Mouse (Mus musculus): ENCODE measurements around the gene Cox4i2. TPM values are rescaled to one million over a fixed set of nuclear protein-coding genes. Genes with fewer than 3 reads are reported as not detected.
A peak's percentile ranks its signal among the peaks of the same experiment; 100 is the strongest.

Cox4i2 gene
- total and polyA plus RNA-seq, 2 experiments from 2014 or later, result 17.0 to 29.9 TPM

DNA sequence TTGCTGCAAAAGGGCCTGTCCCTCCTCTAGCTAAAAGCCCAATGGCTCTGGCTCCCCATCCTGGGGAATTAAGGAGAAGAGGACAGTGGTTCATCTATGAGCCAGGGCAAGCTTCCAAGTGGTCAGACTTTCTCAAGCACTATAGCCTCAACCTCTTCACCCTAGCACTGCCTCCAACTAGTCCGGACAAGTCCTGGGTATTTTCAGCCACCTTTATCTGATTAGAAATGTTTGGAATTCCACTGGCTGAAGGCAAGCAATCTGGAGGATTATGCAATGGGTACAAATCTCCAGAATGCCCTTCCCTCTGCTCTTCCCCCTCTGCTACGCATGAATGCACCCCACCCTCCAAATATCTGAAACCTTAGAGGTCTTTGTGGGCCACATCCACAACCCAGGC lies 38.5 kb downstream of the Cox4i2 start:
- peak; percentile 41 for DNase-seq (ENCODE audit: low spot score)
- TF ChIP-seq EP300 (IDR thresholded peaks at IDR 0.05; ENCODE audit: low read depth), result 0 out of 2 replicates have a peak, but pooled peaks have one; percentile 25
- no peak for TF ChIP-seq CTCF (IDR thresholded peaks at IDR 0.05; ENCODE audit: low read depth)

DNA sequence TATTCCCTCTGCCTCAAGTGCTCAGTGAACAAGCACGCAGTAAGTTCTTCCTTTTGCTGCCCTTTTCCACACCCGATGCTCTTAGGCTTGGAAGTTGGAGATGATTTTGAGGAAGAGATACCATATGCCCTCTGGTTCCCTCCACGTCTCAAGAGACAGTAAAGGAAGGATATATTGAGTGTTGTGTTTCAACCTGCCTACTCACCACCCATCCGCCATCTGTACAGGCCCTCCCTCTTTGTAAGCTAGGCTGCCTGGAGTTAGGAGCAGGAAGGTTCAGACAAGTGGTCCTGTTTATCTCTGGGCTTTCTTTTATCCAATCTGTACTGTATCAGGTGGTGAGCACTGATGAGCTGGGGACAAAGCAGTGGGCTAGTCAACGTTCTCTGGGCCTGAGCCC lies 39.4 kb downstream of the Cox4i2 start:
- H3K36me3 ChIP-seq (replicated peaks; ENCODE audit: control insufficient read depth, insufficient read depth, low read length), result peaks cover 3% of the 10 kb centered on the region; the same call in 1 of the 2 replicates
- H3K4me2 ChIP-seq (ENCODE audit: low read depth, low read length), result no peak overlapping the region
- peaks cover 60% of the 10 kb centered on the region for H3K4me1 ChIP-seq (ENCODE audit: control insufficient read depth, insufficient read depth)
- TF ChIP-seq EP300 (IDR thresholded peaks at IDR 0.05; ENCODE audit: low read depth), result no peak
- TF ChIP-seq CTCF (IDR thresholded peaks at IDR 0.05; ENCODE audit: low read depth), result no peak
- no peak for DNase-seq (ENCODE audit: low spot score)
- H3K4me3 ChIP-seq (ENCODE audit: low read depth, low read length), result no peak overlapping the region
- WGBS, result 74% methylated on average over 5 of the region's 5 CpGs
- no peak overlapping the region for H3K9ac ChIP-seq (replicated peaks; ENCODE audit: low read depth, low read length)
- no peaks in the 10 kb centered on the region for H3K27me3 ChIP-seq (ENCODE audit: control insufficient read depth, insufficient read depth, low read length)
- no peaks in the 10 kb centered on the region for H3K9me3 ChIP-seq (replicated peaks; ENCODE audit: control insufficient read depth, low read length)
- peak overlapping the region; percentile 69; the same call in 1 of the 2 replicates for H3K27ac ChIP-seq (ENCODE audit: low read depth)
- no peak for ATAC-seq (ENCODE audit: insufficient read depth, low read depth)

More for the DNA sequence above, 38.5 kb downstream of the Cox4i2 start:
- WGBS, result 23% methylated on average over 2 of the region's 2 CpGs
- ATAC-seq (ENCODE audit: insufficient read depth, low read depth), result peak; percentile 14; the same call in 1 of the 2 replicates
- H3K4me2 ChIP-seq (ENCODE audit: low read depth, low read length), result no peak overlapping the region
- no peak overlapping the region for H3K9ac ChIP-seq (replicated peaks; ENCODE audit: low read depth, low read length)
- no peaks in the 10 kb centered on the region for H3K9me3 ChIP-seq (replicated peaks; ENCODE audit: control insufficient read depth, low read length)
- peak overlapping the region; percentile 55 for H3K27ac ChIP-seq (ENCODE audit: low read depth)
- peaks cover 62% of the 10 kb centered on the region for H3K4me1 ChIP-seq (ENCODE audit: control insufficient read depth, insufficient read depth)
- no peaks in the 10 kb centered on the region for H3K27me3 ChIP-seq (ENCODE audit: control insufficient read depth, insufficient read depth, low read length)
- no peak overlapping the region for H3K4me3 ChIP-seq (ENCODE audit: low read depth, low read length)
- peaks cover 3% of the 10 kb centered on the region; the same call in 1 of the 2 replicates for H3K36me3 ChIP-seq (replicated peaks; ENCODE audit: control insufficient read depth, insufficient read depth, low read length)

DNA sequence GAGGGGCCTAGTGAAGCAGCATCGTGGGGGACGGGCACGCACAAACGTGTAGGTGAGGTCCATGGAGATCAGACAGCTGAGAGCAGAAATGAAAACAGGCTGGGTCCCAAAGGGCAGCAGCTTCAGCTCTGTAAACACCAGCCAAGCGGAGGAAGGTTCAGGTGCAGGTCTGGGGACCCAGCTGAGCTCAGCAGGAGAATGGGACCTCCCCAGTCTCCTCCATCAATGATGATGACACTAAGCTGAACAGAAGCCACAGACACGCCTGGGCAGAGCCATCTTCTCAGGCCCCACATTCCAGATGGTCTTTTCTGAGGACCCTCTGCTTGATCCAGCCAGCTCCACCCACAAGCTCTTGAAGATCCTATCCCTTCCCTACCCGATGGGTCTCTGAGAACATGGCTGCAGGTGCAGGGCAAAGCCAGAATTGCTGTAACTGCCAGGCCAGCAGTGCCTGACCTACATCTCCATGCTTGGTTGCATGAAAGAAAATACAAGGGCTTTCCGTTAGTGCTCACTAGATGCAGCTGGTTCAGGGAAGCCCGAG lies 40.4 kb downstream of the Cox4i2 start:
- peak overlapping the region; percentile 69 for H3K27ac ChIP-seq (ENCODE audit: low read depth)
- no peaks in the 10 kb centered on the region for H3K27me3 ChIP-seq (ENCODE audit: control insufficient read depth, insufficient read depth, low read length)
- H3K4me2 ChIP-seq (ENCODE audit: low read depth, low read length), result no peak overlapping the region
- no peak overlapping the region for H3K9ac ChIP-seq (replicated peaks; ENCODE audit: low read depth, low read length)
- ATAC-seq (ENCODE audit: insufficient read depth, low read depth), result no peak
- H3K4me1 ChIP-seq (ENCODE audit: control insufficient read depth, insufficient read depth), result peaks cover 51% of the 10 kb centered on the region
- peaks cover 3% of the 10 kb centered on the region; the same call in 1 of the 2 replicates for H3K36me3 ChIP-seq (replicated peaks; ENCODE audit: control insufficient read depth, insufficient read depth, low read length)
- DNase-seq (ENCODE audit: low spot score), result no peak
- WGBS, result 74% methylated on average over 9 of the region's 9 CpGs
- H3K9me3 ChIP-seq (replicated peaks; ENCODE audit: control insufficient read depth, low read length), result no peaks in the 10 kb centered on the region
- no peak overlapping the region for H3K4me3 ChIP-seq (ENCODE audit: low read depth, low read length)
- no peak for TF ChIP-seq CTCF (IDR thresholded peaks at IDR 0.05; ENCODE audit: low read depth)
- no peak for TF ChIP-seq EP300 (IDR thresholded peaks at IDR 0.05; ENCODE audit: low read depth)

DNA sequence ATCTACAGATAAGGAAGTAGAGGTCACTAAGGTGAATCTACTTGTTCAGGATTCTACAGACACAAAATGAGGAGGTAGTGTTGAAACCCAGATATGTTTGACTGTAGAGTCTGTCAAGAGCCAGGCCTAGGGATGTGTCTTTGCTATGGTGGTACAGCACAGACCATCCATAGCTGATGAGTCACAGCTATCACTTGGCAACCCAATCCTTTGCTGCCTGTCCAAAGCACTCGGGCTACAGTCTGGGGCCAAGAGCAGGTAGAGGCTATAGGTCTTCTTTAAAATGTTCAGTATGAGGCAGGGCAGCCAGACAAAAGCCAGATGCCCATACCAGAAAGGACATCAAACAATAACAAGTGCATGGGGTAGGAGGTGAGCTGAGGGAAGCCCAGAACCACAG lies 43.6 kb downstream of the Cox4i2 start:
- no peak overlapping the region for H3K4me2 ChIP-seq (ENCODE audit: low read depth, low read length)
- DNase-seq (ENCODE audit: low spot score) (no peak), ATAC-seq (ENCODE audit: insufficient read depth, low read depth) (no peak)
- 36% methylated on average over 1 of the region's 1 CpGs for whole genome bisulfite sequencing
- H3K4me3 ChIP-seq (ENCODE audit: low read depth, low read length), result no peak overlapping the region
- H3K36me3 ChIP-seq (replicated peaks; ENCODE audit: control insufficient read depth, insufficient read depth, low read length), result no peaks in the 10 kb centered on the region
- TF ChIP-seq EP300 (IDR thresholded peaks at IDR 0.05; ENCODE audit: low read depth), result no peak
- H3K9ac ChIP-seq (replicated peaks; ENCODE audit: low read depth, low read length), result no peak overlapping the region
- no peaks in the 10 kb centered on the region for H3K9me3 ChIP-seq (replicated peaks; ENCODE audit: control insufficient read depth, low read length)
- no peak overlapping the region for H3K27ac ChIP-seq (ENCODE audit: low read depth)
- H3K4me1 ChIP-seq (ENCODE audit: control insufficient read depth, insufficient read depth), result peaks cover 19% of the 10 kb centered on the region
- H3K27me3 ChIP-seq (ENCODE audit: control insufficient read depth, insufficient read depth, low read length), result no peaks in the 10 kb centered on the region

DNA sequence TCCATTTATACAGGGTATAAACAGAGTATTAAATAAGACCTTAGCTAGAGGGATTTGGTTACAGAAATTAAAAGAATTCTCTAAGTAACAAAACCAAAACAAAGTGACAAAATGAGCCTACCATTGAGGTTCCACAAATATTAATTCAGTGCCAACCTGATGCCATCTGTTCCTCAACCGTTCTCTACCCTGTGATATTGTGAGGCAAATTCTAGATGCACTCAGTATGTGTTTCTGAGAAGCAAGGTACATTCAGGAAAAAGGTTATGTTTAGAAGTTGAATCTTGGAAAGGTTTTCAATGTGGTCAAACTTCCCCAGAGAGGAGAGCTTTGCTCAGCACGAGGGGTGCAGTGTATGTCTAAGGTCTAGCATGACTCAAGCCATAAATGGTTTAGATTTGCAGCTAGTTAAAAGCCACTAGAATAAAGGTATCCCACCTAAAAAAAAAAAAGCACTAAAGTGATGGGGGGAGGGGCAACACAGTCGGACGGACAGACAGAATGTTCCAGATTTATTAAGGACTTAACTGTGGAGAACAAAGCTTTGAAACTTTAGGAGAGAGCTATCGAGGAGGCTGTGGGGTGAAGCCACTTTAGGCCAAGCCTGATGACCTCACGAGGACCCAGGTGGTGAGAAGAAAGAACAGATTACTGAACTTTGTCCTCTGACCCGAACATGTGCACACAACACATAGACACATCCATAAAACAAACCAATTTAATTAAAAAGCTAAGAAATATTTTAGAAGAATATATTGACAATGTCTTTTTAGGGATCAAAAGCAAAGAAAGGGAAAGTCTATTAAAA lies 46.2 kb downstream of the Cox4i2 start:
- Histone ChIP-seq H3K4me2 (ENCODE audit: low read depth, low read length) (no peak overlapping the region), H3K27me3 (ENCODE audit: control insufficient read depth, insufficient read depth, low read length) (no peaks in the 10 kb centered on the region), H3K4me1 (ENCODE audit: control insufficient read depth, insufficient read depth) (peaks cover 21% of the 10 kb centered on the region), H3K36me3 (replicated peaks; ENCODE audit: control insufficient read depth, insufficient read depth, low read length) (no peaks in the 10 kb centered on the region), H3K27ac (ENCODE audit: low read depth) (no peak overlapping the region), H3K9ac (replicated peaks; ENCODE audit: low read depth, low read length) (no peak overlapping the region), H3K9me3 (replicated peaks; ENCODE audit: control insufficient read depth, low read length) (no peaks in the 10 kb centered on the region), H3K4me3 (ENCODE audit: low read depth, low read length) (no peak overlapping the region)
- 83% methylated on average over 7 of the region's 7 CpGs for WGBS
- no peak for ATAC-seq (ENCODE audit: insufficient read depth, low read depth)
- TF ChIP-seq CTCF (IDR thresholded peaks at IDR 0.05; ENCODE audit: low read depth), result no peak
- TF ChIP-seq EP300 (IDR thresholded peaks at IDR 0.05; ENCODE audit: low read depth), result no peak
- no peak for DNase-seq (ENCODE audit: low spot score)
